Mouse (Mus musculus) heart, postnatal 0 days (tissue): ENCODE results near the gene Mtus2. TPM values are rescaled to one million over a fixed set of nuclear protein-coding genes. Genes with fewer than 3 reads are reported as not detected.
A peak's percentile ranks its signal among the peaks of the same experiment; 100 is the strongest.

Source experiments
- ATAC-seq: fragments of 200-750 bp; cut with Nextera tagmentation; 2 replicates; pipeline ENCODE4 v1.8.0; 2017; ENCODE audit warnings: low read depth, moderate number of reproducible peaks, moderate library complexity; ENCODE audit not compliant: insufficient read depth
- DNase-seq: peaks from one replicate; pipeline ENCODE4 v3.0.0-alpha.2; 2016; ENCODE audit warnings: low spot score
- H3K27ac ChIP-seq: fragments of 300-500 bp; sonication (generic); 2 replicates; pipeline ENCODE4 v1.5.1; 2014; ENCODE audit warnings: low read depth, mild to moderate bottlenecking
- H3K27me3 ChIP-seq: fragments of 300-500 bp; sonication (generic); 2 replicates; pipeline ENCODE4 v1.6.1; 2014; ENCODE audit warnings: low read length, mixed read lengths; ENCODE audit not compliant: control insufficient read depth, insufficient read depth
- H3K36me3 ChIP-seq: fragments of 300-500 bp; sonication (generic); replicated peaks from 2 replicates; pipeline ENCODE4 v1.6.1; 2014; ENCODE audit warnings: low read length, mixed read lengths; ENCODE audit not compliant: control insufficient read depth, insufficient read depth
- H3K4me1 ChIP-seq: fragments of 300-500 bp; sonication (generic); 2 replicates; pipeline ENCODE4 v1.6.1; 2014; ENCODE audit warnings: antibody characterized with exemption; ENCODE audit not compliant: control insufficient read depth, insufficient read depth
- H3K4me2 ChIP-seq: fragments of 300-500 bp; sonication (generic); 2 replicates; pipeline ENCODE4 v1.6.1; 2014; ENCODE audit warnings: low read depth, mild to moderate bottlenecking, low read length, moderate library complexity
- H3K4me3 ChIP-seq: fragments of 300-500 bp; sonication (generic); 2 replicates; pipeline ENCODE4 v1.5.1; 2014; ENCODE audit warnings: low read depth, low read length
- H3K9ac ChIP-seq: fragments of 300-500 bp; sonication (generic); replicated peaks from 2 replicates; pipeline ENCODE4 v1.6.1; 2014; ENCODE audit warnings: low read depth, low read length, mixed read lengths
- H3K9me3 ChIP-seq: fragments of 300-500 bp; sonication (generic); replicated peaks from 2 replicates; pipeline ENCODE4 v1.6.1; 2016; ENCODE audit warnings: low read length; ENCODE audit not compliant: control insufficient read depth
- CTCF ChIP-seq: IDR thresholded peaks from 2 replicates; pipeline ENCODE4 v1.5.1; 2016; ENCODE audit warnings: antibody characterized with exemption, control low read depth, low read depth
- EP300 ChIP-seq: IDR thresholded peaks from 2 replicates; pipeline ENCODE4 v1.6.1; 2016; ENCODE audit warnings: antibody characterized with exemption, low read depth
- WGBS: fragments of 180-500 bp; shearing (Covaris S2); extraction: QIAGEN DNeasy Blood & Tissue Kit; methylation state at CpG from one replicate; pipeline ENCODE4 v1.1.7; 2014; 5-methylcytosine and 5-hydroxymethylcytosine counted together
- polyA plus RNA-seq: library from polyadenylated mRNA; unstranded; fragments of >200 nt; fragmentation: Nextera tagmentation; extraction: Ambion mirVana; gene quantifications from 2 replicates; pipeline ENCODE4 v1.2.1, GENCODE M21; 2015
- total RNA-seq: library from RNA; depleted of rRNA; stranded (reverse); fragments of >200 nt; gene quantifications from 2 replicates; pipeline ENCODE4 v1.2.3, GENCODE M21; 2014; ENCODE audit warnings: low replicate concordance

The Mtus2 gene
- total and polyA plus RNA-seq, 2 experiments from 2014 or later: 59.9 to 165 TPM

GRCm38 (mm10) chr5:148052846-148053608 lies 95.9 kb downstream of the Mtus2 start:
- WGBS: 53% methylated on average over 13 of the region's 13 CpGs
- Histone ChIP-seq H3K4me1 (no peaks in the 10 kb centered on the region), H3K27ac (no peak overlapping the region), H3K9me3 (no peaks in the 10 kb centered on the region), H3K9ac (no peak overlapping the region), H3K4me3 (no peak overlapping the region), H3K36me3 (no peaks in the 10 kb centered on the region), H3K4me2 (no peak overlapping the region), H3K27me3 (no peaks in the 10 kb centered on the region)
- peak; percentile 75 for ATAC-seq
- TF ChIP-seq EP300 (no peak), CTCF (no peak)
- peak; percentile 17 for DNase-seq

GRCm38 (mm10) chr5:148053609-148053990 lies 96.5 kb downstream of the Mtus2 start:
- Histone ChIP-seq H3K4me1 (no peaks in the 10 kb centered on the region), H3K9me3 (no peaks in the 10 kb centered on the region), H3K9ac (no peak overlapping the region), H3K27ac (no peak overlapping the region), H3K4me3 (no peak overlapping the region), H3K36me3 (no peaks in the 10 kb centered on the region), H3K4me2 (no peak overlapping the region), H3K27me3 (no peaks in the 10 kb centered on the region)
- WGBS: 71% methylated on average over 4 of the region's 4 CpGs
- no peak for DNase-seq
- TF ChIP-seq CTCF (no peak), EP300 (no peak)
- ATAC-seq: no peak

DNA sequence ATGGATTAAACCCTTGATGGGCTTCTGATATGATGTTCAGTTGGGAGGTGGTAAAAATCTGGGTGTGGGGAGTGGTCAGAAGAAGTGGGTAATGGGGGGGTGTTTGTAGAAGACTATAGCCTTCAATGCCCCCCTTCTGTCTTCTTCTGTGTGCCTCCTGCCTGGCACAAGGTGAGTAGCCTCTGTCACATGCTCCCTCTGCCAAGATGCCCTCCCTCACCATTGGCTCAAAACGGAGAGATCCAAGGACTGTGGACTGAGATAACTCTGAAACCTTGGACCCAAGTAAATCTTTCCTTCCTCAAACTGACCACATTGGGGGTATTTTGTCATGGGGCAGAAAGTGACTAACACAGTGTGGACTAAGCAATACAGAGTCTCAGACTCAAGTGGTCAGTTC lies 99.7 kb downstream of the Mtus2 start:
- WGBS: 52% methylated on average over 1 of the region's 1 CpGs
- no peak overlapping the region for H3K9ac ChIP-seq
- H3K36me3 ChIP-seq: no peaks in the 10 kb centered on the region
- no peak overlapping the region for H3K4me3 ChIP-seq
- ATAC-seq (no peak), DNase-seq (no peak)
- H3K27me3 ChIP-seq: no peaks in the 10 kb centered on the region
- 0 out of 2 replicates have a peak, but pooled peaks cover 4% of the 10 kb centered on the region for H3K9me3 ChIP-seq
- no peak overlapping the region for H3K4me2 ChIP-seq
- no peaks in the 10 kb centered on the region for H3K4me1 ChIP-seq
- no peak for TF ChIP-seq CTCF
- no peak for TF ChIP-seq EP300
- H3K27ac ChIP-seq: no peak overlapping the region

DNA sequence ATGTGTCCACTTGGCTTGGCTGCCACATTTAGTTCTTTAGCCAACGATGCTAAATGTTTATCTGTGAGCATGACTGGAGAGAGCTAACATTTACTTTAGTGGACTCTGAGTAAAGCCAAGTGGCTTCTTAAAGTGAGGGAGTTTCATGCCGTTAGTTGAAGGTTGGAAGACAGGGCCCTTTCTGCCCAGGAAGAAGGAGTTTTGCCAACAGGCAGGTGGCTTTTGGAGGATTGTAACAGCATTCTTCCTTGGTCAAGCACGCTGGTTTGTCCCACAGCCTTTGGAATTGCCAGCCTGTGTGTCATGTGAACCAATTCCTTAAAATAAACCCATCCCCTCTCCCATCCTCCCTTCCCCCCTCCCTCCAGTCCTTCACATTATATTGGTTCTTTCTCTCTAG lies 100.3 kb downstream of the Mtus2 start:
- Histone ChIP-seq H3K27ac (no peak overlapping the region), H3K9ac (no peak overlapping the region), H3K9me3 (0 out of 2 replicates have a peak, but pooled peaks cover 4% of the 10 kb centered on the region), H3K36me3 (no peaks in the 10 kb centered on the region), H3K4me3 (no peak overlapping the region), H3K4me2 (no peak overlapping the region), H3K27me3 (no peaks in the 10 kb centered on the region), H3K4me1 (no peaks in the 10 kb centered on the region)
- ATAC-seq (no peak), DNase-seq (no peak)
- WGBS: 72% methylated on average over 3 of the region's 3 CpGs
- TF ChIP-seq EP300 (no peak), CTCF (no peak)

- H3K27ac ChIP-seq: no peak overlapping the region
- WGBS: 69% methylated on average over 3 of the region's 3 CpGs
- no peak for TF ChIP-seq EP300
- TF ChIP-seq CTCF: no peak
- no peaks in the 10 kb centered on the region for H3K27me3 ChIP-seq
- ATAC-seq: no peak
- no peaks in the 10 kb centered on the region for H3K36me3 ChIP-seq
- H3K4me1 ChIP-seq: no peaks in the 10 kb centered on the region
- no peak overlapping the region for H3K4me3 ChIP-seq
- H3K4me2 ChIP-seq: no peak overlapping the region
- H3K9ac ChIP-seq: no peak overlapping the region
- 0 out of 2 replicates have a peak, but pooled peaks cover 4% of the 10 kb centered on the region for H3K9me3 ChIP-seq
- DNase-seq: no peak
Observed at GRCm38 (mm10) chr5:148059339-148059738, 102.2 kb downstream of the Mtus2 start.

GRCm38 (mm10) chr5:148061869-148062268 lies 104.7 kb downstream of the Mtus2 start:
- no peak for ATAC-seq
- H3K9ac ChIP-seq: no peak overlapping the region
- WGBS: 81% methylated on average over 4 of the region's 4 CpGs
- H3K9me3 ChIP-seq: 0 out of 2 replicates have a peak, but pooled peaks cover 4% of the 10 kb centered on the region
- no peak overlapping the region for H3K4me2 ChIP-seq
- H3K4me1 ChIP-seq: no peaks in the 10 kb centered on the region
- TF ChIP-seq EP300 (no peak), CTCF (no peak)
- no peak overlapping the region for H3K27ac ChIP-seq
- DNase-seq: no peak
- H3K4me3 ChIP-seq: no peak overlapping the region
- no peaks in the 10 kb centered on the region for H3K36me3 ChIP-seq
- no peaks in the 10 kb centered on the region for H3K27me3 ChIP-seq
